8 mouse cellular contexts compared by ENCODE assay signal in genomic region chr1:52498786-52499450, GRCm38 (mm10). TPM values are rescaled to one million over a fixed set of nuclear protein-coding genes. Genes with fewer than 3 reads are reported as not detected.
DNase-seq lines count a peak whose midpoint lies in the region; ATAC-seq and TF ChIP-seq lines count a peak whose summit lies in the region.

No protein-coding gene starts in this region.

- intact Hi-C loops in left cerebral cortex, postnatal 4 days (cut with DNase I): no loop called here

- DNase-seq in CD4-positive, CD25-positive, alpha-beta regulatory T cell, adult 2 months (ENCODE audit: low read depth, low spot score): peak; percentile 24
- DNase-seq in limb, embryonic 14.5 days (ENCODE audit: low spot score): no peak
- DNase-seq in left cerebral cortex, postnatal 4 days: no peak
- no peak for DNase-seq in thymus, adult 18-20 months

- no peaks in the 10 kb centered on the region for H3K9me3 ChIP-seq in megakaryocyte, embryonic 14.5 days
- H3K9me3 ChIP-seq in limb, embryonic 14.5 days (ENCODE audit: control insufficient read depth, low read length): no peaks in the 10 kb centered on the region
- no peaks in the 10 kb centered on the region for H3K9me3 ChIP-seq in stomach, embryonic 16.5 days (replicated peaks; ENCODE audit: control insufficient read depth, low read length)

- H3K4me3 ChIP-seq in megakaryocyte, embryonic 14.5 days (replicated peaks): peak overlapping the region; percentile 97
- H3K4me3 ChIP-seq in limb, embryonic 14.5 days (replicated peaks; ENCODE audit: low read length): peak overlapping the region; percentile 81
- H3K4me3 ChIP-seq in stomach, embryonic 16.5 days (replicated peaks; ENCODE audit: low read length): peak overlapping the region; percentile 81

- WGBS in limb, embryonic 14.5 days: 17% methylated on average over 6 of the region's 6 CpGs
- WGBS in stomach, embryonic 16.5 days: 9% methylated on average over 6 of the region's 6 CpGs

- H3K27me3 ChIP-seq in megakaryocyte, embryonic 14.5 days (replicated peaks): no peaks in the 10 kb centered on the region
- H3K27me3 ChIP-seq in limb, embryonic 14.5 days (ENCODE audit: control insufficient read depth, insufficient read depth, low read length): no peaks in the 10 kb centered on the region
- H3K27me3 ChIP-seq in stomach, embryonic 16.5 days (ENCODE audit: control insufficient read depth, insufficient read depth, low read length): no peaks in the 10 kb centered on the region

- TF ChIP-seq POLR2A in limb, embryonic 14.5 days (IDR thresholded peaks at IDR 0.05; ENCODE audit: borderline replicate concordance, extremely low read depth, insufficient read depth, insufficient read length): no peak

- peaks cover 10% of the 10 kb centered on the region for H3K36me3 ChIP-seq in megakaryocyte, embryonic 14.5 days (replicated peaks; ENCODE audit: low read length)
- no peaks in the 10 kb centered on the region for H3K36me3 ChIP-seq in limb, embryonic 14.5 days (ENCODE audit: control insufficient read depth, insufficient read depth, low read length)
- no peaks in the 10 kb centered on the region for H3K36me3 ChIP-seq in stomach, embryonic 16.5 days (ENCODE audit: control insufficient read depth, insufficient read depth, low read length)

- peak overlapping the region; percentile 61 for H3K4me2 ChIP-seq in limb, embryonic 14.5 days (replicated peaks; ENCODE audit: low read depth, low read length, severe bottlenecking)
- peak overlapping the region; percentile 74 for H3K4me2 ChIP-seq in stomach, embryonic 16.5 days (ENCODE audit: low read depth, low read length)

- H3K27ac ChIP-seq in limb, embryonic 14.5 days (replicated peaks; ENCODE audit: low read depth, low read length): no peak overlapping the region
- no peak overlapping the region for H3K27ac ChIP-seq in stomach, embryonic 16.5 days (ENCODE audit: low read length)

- H3K9ac ChIP-seq in limb, embryonic 14.5 days (ENCODE audit: low read depth, low read length, severe bottlenecking): peak overlapping the region; percentile 91; the same call in 1 of the 2 replicates
- H3K9ac ChIP-seq in stomach, embryonic 16.5 days (ENCODE audit: low read length): peak overlapping the region; percentile 49; the same call in 1 of the 2 replicates

- no peak for ATAC-seq in CD4-positive, CD25-positive, alpha-beta regulatory T cell, adult 4 months
- no peak for ATAC-seq in megakaryocyte, adult 5-6 weeks (ENCODE audit: poor library complexity, severe bottlenecking)
- no peak for ATAC-seq in limb, embryonic 14.5 days (ENCODE audit: low FRiP score, low read depth)
- no peak for ATAC-seq in stomach, embryonic 16.5 days (ENCODE audit: insufficient read depth, low FRiP score)

- H3K4me1 ChIP-seq in megakaryocyte, embryonic 14.5 days: peaks cover 64% of the 10 kb centered on the region
- peaks cover 14% of the 10 kb centered on the region for H3K4me1 ChIP-seq in limb, embryonic 14.5 days (ENCODE audit: control insufficient read depth, insufficient read depth, low read length)
- peaks cover 3% of the 10 kb centered on the region; the same call in 1 of the 2 replicates for H3K4me1 ChIP-seq in stomach, embryonic 16.5 days (ENCODE audit: control insufficient read depth, insufficient read depth, low read length)

RNA-seq across cellular contexts. Expression of gene Nab1, which starts 1.6 kb away (rescaled TPM):
- polyA plus RNA-seq in CD4-positive, CD25-positive, alpha-beta regulatory T cell, adult 4 months (2017; shearing (Covaris generic)): 10 to 100 TPM; 16.0 to 21.9 TPM
- polyA plus RNA-seq in megakaryocyte, embryonic 14.5 days (2012; ENCODE audit: insufficient read depth, low replicate concordance): 15.6 and 68.2 TPM in 2 replicates
- 72.0 and 80.2 TPM in 2 replicates for total RNA-seq in megakaryocyte, adult 5-6 weeks (2015)
- 63.0 and 65.6 TPM in 2 replicates for total RNA-seq in megakaryocyte, adult 5-6 weeks (2017)
- polyA plus RNA-seq in limb, embryonic 14.5 days (2012; rRNA removed): 11.3 and 13.5 TPM in 2 replicates
- polyA plus RNA-seq in limb, embryonic 14.5 days (2014; fragmentation: Nextera tagmentation; extraction: Ambion mirVana): 22.1 and 25.0 TPM in 2 replicates
- 11.3 and 11.6 TPM in 2 replicates for polyA plus RNA-seq in stomach, embryonic 16.5 days (2015; fragmentation: Nextera tagmentation; extraction: Ambion mirVana)
- 10 to 100 TPM; 33.9 to 35.4 TPM for total RNA-seq in left cerebral cortex, postnatal 4 days (2021)
